Mouse (Mus musculus) embryonic fibroblast, embryonic 13.5 days (primary cell): ENCODE measurements around the gene Cdk6.

Experiments
- CTCF ChIP-seq: IDR thresholded peaks from 2 replicates; pipeline ENCODE4 v1.5.1; 2011; ENCODE audit warnings: mild to moderate bottlenecking, control low read depth, low read length, moderate library complexity, borderline replicate concordance; ENCODE audit not compliant: insufficient read depth
- POLR2A ChIP-seq: IDR thresholded peaks from 2 replicates; pipeline ENCODE4 v1.6.1; 2011; ENCODE audit warnings: low read depth, mild to moderate bottlenecking, control low read depth, low read length, moderate library complexity

GRCm38 (mm10) chr5:3503836-3504323, 162.6 kb downstream of the Cdk6 start:
- no peak for TF ChIP-seq CTCF
- no peak for TF ChIP-seq POLR2A
